Mouse (Mus musculus) midbrain, postnatal 0 days (tissue): Measurements from ENCODE around the gene Sept9. TPM values are rescaled to one million over a fixed set of nuclear protein-coding genes. Genes with fewer than 3 reads are reported as not detected.
A peak's percentile ranks its signal among the peaks of the same experiment; 100 is the strongest.
"Not testable (repeated sequence)": the region's sequence is repeated elsewhere in the genome, so short reads cannot be mapped to it uniquely, and the experiment has no call there.

Experiments
- ATAC-seq: fragments of 200-750 bp; cut with Nextera tagmentation; 2 replicates; pipeline ENCODE4 v1.8.0; 2017; ENCODE audit warnings: moderate number of reproducible peaks, mild to moderate bottlenecking, moderate TSS enrichment, moderate library complexity; ENCODE audit not compliant: low FRiP score
- DNase-seq: peaks from one replicate; pipeline ENCODE4 v3.0.0-alpha.2; 2015; ENCODE audit warnings: low spot score
- H3K27ac ChIP-seq: fragments of 300-500 bp; sonication (generic); 2 replicates; pipeline ENCODE4 v1.5.1; 2014; ENCODE audit warnings: low read depth, mild to moderate bottlenecking, low read length, mixed read lengths
- H3K27me3 ChIP-seq: fragments of 300-500 bp; sonication (generic); 2 replicates; pipeline ENCODE4 v1.6.1; 2014; ENCODE audit warnings: low read length, control low read depth, mixed read lengths; ENCODE audit not compliant: insufficient read depth
- H3K36me3 ChIP-seq: fragments of 300-500 bp; sonication (generic); 2 replicates; pipeline ENCODE4 v1.6.1; 2014; ENCODE audit warnings: low read length, control low read depth, mixed read lengths; ENCODE audit not compliant: insufficient read depth
- H3K4me1 ChIP-seq: fragments of 300-500 bp; sonication (generic); 2 replicates; pipeline ENCODE4 v1.6.1; 2014; ENCODE audit warnings: mild to moderate bottlenecking, control low read depth, antibody characterized with exemption, low read length, mixed read lengths; ENCODE audit not compliant: insufficient read depth
- H3K4me2 ChIP-seq: fragments of 300-500 bp; sonication (generic); 2 replicates; pipeline ENCODE4 v1.6.1; 2014; ENCODE audit warnings: low read depth, mild to moderate bottlenecking, low read length, mixed read lengths; ENCODE audit not compliant: poor library complexity, severe bottlenecking
- H3K4me3 ChIP-seq: fragments of 300-500 bp; sonication (generic); 2 replicates; pipeline ENCODE4 v1.5.1; 2014; ENCODE audit warnings: low read depth, mild to moderate bottlenecking, low read length, moderate library complexity
- H3K9ac ChIP-seq: fragments of 300-500 bp; sonication (generic); replicated peaks from 2 replicates; pipeline ENCODE4 v1.6.1; 2014; ENCODE audit warnings: mild to moderate bottlenecking, low read length, moderate library complexity, mixed read lengths; ENCODE audit not compliant: poor library complexity, severe bottlenecking
- H3K9me3 ChIP-seq: fragments of 300-500 bp; sonication (generic); 2 replicates; pipeline ENCODE4 v1.6.1; 2016; ENCODE audit warnings: low read length, control low read depth
- CTCF ChIP-seq: IDR thresholded peaks from 2 replicates; pipeline ENCODE4 v1.5.1; 2016; ENCODE audit warnings: antibody characterized with exemption, mild to moderate bottlenecking
- WGBS: fragments of 180-500 bp; shearing (Covaris S2); extraction: QIAGEN DNeasy Blood & Tissue Kit; methylation state at CpG from one replicate; pipeline ENCODE4 v1.1.7; 2014; 5-methylcytosine and 5-hydroxymethylcytosine counted together
- polyA plus RNA-seq: library from polyadenylated mRNA; unstranded; fragments of >200 nt; fragmentation: Nextera tagmentation; extraction: Ambion mirVana; gene quantifications from 2 replicates; pipeline ENCODE4 v1.2.1, GENCODE M21; 2015
- total RNA-seq: library from RNA; depleted of rRNA; stranded (reverse); fragments of >200 nt; gene quantifications from 2 replicates; pipeline ENCODE4 v1.2.3, GENCODE M21; 2014

Sept9 gene
- total and polyA plus RNA-seq, 2 experiments from 2014 or later = 95.3 to 105 TPM

GRCm38 (mm10) chr11:117336081-117336788, 136.8 kb downstream of the Sept9 start:
- H3K27me3 ChIP-seq = no peaks in the 10 kb centered on the region
- no peak overlapping the region for H3K4me3 ChIP-seq
- H3K9me3 ChIP-seq = no peaks in the 10 kb centered on the region
- WGBS = 92% methylated on average over 7 of the region's 7 CpGs
- H3K4me2 ChIP-seq = no peak overlapping the region
- H3K4me1 ChIP-seq = peaks cover 27% of the 10 kb centered on the region
- no peaks in the 10 kb centered on the region for H3K36me3 ChIP-seq
- DNase-seq = no peak
- ATAC-seq = no peak
- TF ChIP-seq CTCF = no peak
- no peak overlapping the region for H3K9ac ChIP-seq
- no peak overlapping the region for H3K27ac ChIP-seq

GRCm38 (mm10) chr11:117337749-117338148, 138.3 kb downstream of the Sept9 start:
- no peaks in the 10 kb centered on the region for H3K9me3 ChIP-seq
- H3K4me2 ChIP-seq = no peak overlapping the region
- TF ChIP-seq CTCF = no peak
- H3K9ac ChIP-seq = no peak overlapping the region
- WGBS = 86% methylated on average over 9 of the region's 9 CpGs
- H3K36me3 ChIP-seq = no peaks in the 10 kb centered on the region
- peaks cover 22% of the 10 kb centered on the region for H3K4me1 ChIP-seq
- H3K27me3 ChIP-seq = no peaks in the 10 kb centered on the region
- no peak for DNase-seq
- ATAC-seq = no peak
- no peak overlapping the region for H3K27ac ChIP-seq
- H3K4me3 ChIP-seq = no peak overlapping the region

GRCm38 (mm10) chr11:117338503-117338902, 139.0 kb downstream of the Sept9 start:
- WGBS = 71% methylated on average over 8 of the region's 8 CpGs
- H3K4me1 ChIP-seq = peaks cover 21% of the 10 kb centered on the region

DNA sequence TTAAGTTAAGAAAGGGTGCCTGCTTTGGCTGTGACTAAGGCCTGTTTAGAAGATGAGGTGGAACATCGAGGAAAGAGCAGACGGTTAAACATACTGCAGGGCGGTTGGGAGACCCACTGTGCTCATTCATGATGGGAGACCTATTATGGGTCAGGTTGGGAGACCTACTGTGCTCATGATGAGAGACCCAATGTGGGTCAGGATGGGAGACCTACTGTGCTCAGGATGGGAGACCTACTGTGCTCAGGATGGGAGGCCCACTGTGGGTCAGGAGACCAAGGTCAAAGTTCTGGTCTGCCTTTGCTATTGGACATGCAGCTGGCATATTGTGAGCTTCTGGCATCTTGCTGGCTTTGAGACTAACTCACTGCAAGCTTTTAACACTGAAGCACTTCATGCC, 139.6 kb downstream of the Sept9 start:
- peaks cover 15% of the 10 kb centered on the region for H3K4me1 ChIP-seq
- no peaks in the 10 kb centered on the region for H3K27me3 ChIP-seq
- no peaks in the 10 kb centered on the region for H3K9me3 ChIP-seq
- no peak overlapping the region for H3K4me3 ChIP-seq
- H3K27ac ChIP-seq = no peak overlapping the region
- ATAC-seq (no peak), DNase-seq (no peak)
- H3K9ac ChIP-seq = no peak overlapping the region
- TF ChIP-seq CTCF = no peak
- no peak overlapping the region for H3K4me2 ChIP-seq
- no peaks in the 10 kb centered on the region for H3K36me3 ChIP-seq
- WGBS = 88% methylated on average over 3 of the region's 3 CpGs

More at GRCm38 (mm10) chr11:117338503-117338902, 139.0 kb downstream of the Sept9 start:
- Histone ChIP-seq H3K27ac (no peak overlapping the region), H3K36me3 (no peaks in the 10 kb centered on the region), H3K9me3 (no peaks in the 10 kb centered on the region), H3K4me2 (no peak overlapping the region), H3K27me3 (no peaks in the 10 kb centered on the region), H3K9ac (no peak overlapping the region), H3K4me3 (no peak overlapping the region)
- DNase-seq = no peak
- no peak for ATAC-seq
- no peak for TF ChIP-seq CTCF

- H3K36me3 ChIP-seq = no peaks in the 10 kb centered on the region
- no peaks in the 10 kb centered on the region for H3K27me3 ChIP-seq
- no peak overlapping the region for H3K4me2 ChIP-seq
- H3K9me3 ChIP-seq = no peaks in the 10 kb centered on the region
- H3K4me1 ChIP-seq = peaks cover 5% of the 10 kb centered on the region; the same call in 1 of the 2 replicates
- DNase-seq (peak; percentile 76), ATAC-seq (0 out of 2 replicates have a peak, but pooled peaks have one; percentile 41)
- no peak overlapping the region for H3K4me3 ChIP-seq
- no peak overlapping the region for H3K9ac ChIP-seq
- H3K27ac ChIP-seq = peak overlapping the region; percentile 43
- TF ChIP-seq CTCF = no peak
- WGBS = 24% methylated on average over 7 of the region's 7 CpGs
Measured at GRCm38 (mm10) chr11:117341218-117341617, 141.8 kb downstream of the Sept9 start.

GRCm38 (mm10) chr11:117342076-117342475, 142.6 kb downstream of the Sept9 start:
- Histone ChIP-seq H3K36me3 (no peaks in the 10 kb centered on the region), H3K4me3 (no peak overlapping the region), H3K9ac (no peak overlapping the region), H3K27me3 (no peaks in the 10 kb centered on the region), H3K4me1 (peaks cover 6% of the 10 kb centered on the region; the same call in 1 of the 2 replicates), H3K9me3 (no peaks in the 10 kb centered on the region), H3K27ac (no peak overlapping the region), H3K4me2 (no peak overlapping the region)
- ATAC-seq (no peak), DNase-seq (no peak)
- WGBS = 97% methylated on average over 7 of the region's 7 CpGs
- TF ChIP-seq CTCF = no peak

GRCm38 (mm10) chr11:117342490-117342889, 143.0 kb downstream of the Sept9 start:
- H3K27ac ChIP-seq, H3K36me3 ChIP-seq, H3K9me3 ChIP-seq, H3K4me3 ChIP-seq, H3K27me3 ChIP-seq, H3K4me2 ChIP-seq, DNase-seq, ATAC-seq, H3K9ac ChIP-seq: not testable (repeated sequence)
- H3K4me1 ChIP-seq = peaks cover 11% of the 10 kb centered on the region
- 88% methylated on average over 6 of the region's 6 CpGs for WGBS
